Mouse (Mus musculus) CD4-positive, CD25-positive, alpha-beta regulatory T cell (primary cell): ENCODE measurements around the gene Muc2. TPM values are rescaled to one million over a fixed set of nuclear protein-coding genes. Genes with fewer than 3 reads are reported as not detected.

Experiments
- polyA plus RNA-seq: library from polyadenylated mRNA; unstranded; fragments of 100-300 nt; shearing (Covaris generic); gene quantifications from one replicate; pipeline ENCODE4 v1.2.1, GENCODE M21; 2017

Gene Muc2
- polyA plus RNA-seq = not detected

DNA sequence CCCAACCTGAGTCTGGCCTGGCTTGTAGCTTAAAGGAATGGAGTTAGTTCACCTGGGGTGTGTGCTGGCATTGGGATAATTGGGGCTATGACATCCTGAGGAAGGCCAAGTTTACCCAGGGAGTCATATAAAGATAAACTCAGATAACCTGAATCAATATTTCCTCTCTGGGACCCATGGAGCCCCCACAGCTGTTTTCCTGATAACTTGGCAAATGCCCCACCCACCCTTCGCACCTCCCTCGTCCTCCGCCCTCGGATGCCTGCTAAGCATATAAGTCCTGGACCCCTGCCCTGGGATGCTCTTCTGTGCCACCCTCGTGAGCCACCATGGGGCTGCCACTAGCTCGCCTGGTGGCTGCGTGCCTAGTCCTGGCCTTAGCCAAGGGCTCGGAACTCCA lies at the start of gene Muc2:
Gene Muc2, plus strand, starts transcription at position 301 of the 400 bp plus-strand sequence.

DNA sequence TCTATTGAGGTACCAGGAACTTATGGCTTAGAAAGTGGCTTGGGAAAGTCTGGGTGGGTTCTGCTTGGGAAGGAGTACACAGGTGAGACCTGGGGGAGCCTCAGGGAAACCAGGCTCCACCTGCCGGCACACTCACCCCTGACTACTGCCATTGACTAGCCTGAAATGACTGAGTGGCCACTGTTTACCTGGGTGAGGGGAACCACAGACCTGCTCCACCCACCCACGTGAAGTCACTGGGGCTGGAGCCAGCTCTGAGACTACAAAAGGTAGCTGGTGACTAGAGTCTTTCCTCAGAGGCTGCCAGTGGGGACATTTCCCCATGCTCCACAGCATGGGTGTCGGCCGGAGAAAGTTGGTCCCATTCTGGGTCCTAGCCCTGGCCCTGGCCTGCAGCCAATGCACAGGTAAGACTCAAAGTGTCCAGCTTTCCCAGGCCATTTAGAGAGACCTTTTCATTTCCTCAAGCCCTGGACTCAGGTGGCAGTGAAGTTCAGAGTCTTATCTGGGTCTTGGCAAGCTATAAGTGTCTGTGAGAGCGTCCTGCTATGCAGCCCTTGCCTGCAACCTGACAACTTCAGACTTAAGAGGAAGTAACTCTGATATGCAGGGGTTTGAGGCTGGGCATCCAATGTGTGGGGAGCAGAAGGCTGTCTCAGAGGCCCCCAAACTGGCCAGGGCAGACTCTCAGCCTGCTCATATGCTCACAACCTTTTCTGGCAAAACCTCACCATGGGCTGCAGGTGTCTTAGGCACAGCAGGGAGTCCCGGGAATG lies 98.7 kb downstream of the Muc2 start, which contains the start of gene Muc5ac:
Gene Muc5ac, plus strand, starts transcription at position 296 of the 776 bp plus-strand sequence.

Other genes starting within 250 kb of the Muc2 start
- 12.2 TPM for gene Pidd1, start 246.3 kb upstream of the Muc2 start, polyA plus RNA-seq
- gene Rplp2, start 243.0 kb upstream of the Muc2 start, polyA plus RNA-seq = 1,397 TPM
- 75.2 TPM for gene Pnpla2, start 235.1 kb upstream of the Muc2 start, polyA plus RNA-seq
- not detected for gene Cracr2b, start 229.2 kb upstream of the Muc2 start, polyA plus RNA-seq
- gene Cd151, start 222.9 kb upstream of the Muc2 start, polyA plus RNA-seq = 9.0 TPM
- gene Polr2l, start 215.2 kb upstream of the Muc2 start, polyA plus RNA-seq = 28.5 TPM
- 1.9 TPM for gene Tspan4, start 215.1 kb upstream of the Muc2 start, polyA plus RNA-seq
- gene Chid1, start 150.5 kb upstream of the Muc2 start, polyA plus RNA-seq = 22.6 TPM
- 55.7 TPM for gene Ap2a2, start 128.2 kb upstream of the Muc2 start, polyA plus RNA-seq
- gene Muc6, start 35.0 kb upstream of the Muc2 start, polyA plus RNA-seq = not detected
- not detected for gene Muc5ac, start 98.6 kb downstream of the Muc2 start, polyA plus RNA-seq
- gene Muc5b, start 148.7 kb downstream of the Muc2 start, polyA plus RNA-seq = 0.01 TPM
- 43.6 TPM for gene Tollip, start 228.2 kb downstream of the Muc2 start, polyA plus RNA-seq